Mouse (Mus musculus) erythroblast, embryonic 14.5 days (primary cell): Measurements from ENCODE around the gene G6pc3. TPM values are rescaled to one million over a fixed set of nuclear protein-coding genes. Genes with fewer than 3 reads are reported as not detected.

Experiments used
- H3K27me3 ChIP-seq: 2 replicates; pipeline ENCODE4 v1.6.1; 2012; ENCODE audit warnings: inconsistent platforms; ENCODE audit not compliant: control insufficient read depth
- H3K36me3 ChIP-seq: 2 replicates; pipeline ENCODE4 v1.6.1; 2012; ENCODE audit warnings: mild to moderate bottlenecking, inconsistent platforms; ENCODE audit not compliant: control insufficient read depth
- H3K4me1 ChIP-seq: 2 replicates; pipeline ENCODE4 v1.6.1; 2012; ENCODE audit warnings: inconsistent platforms; ENCODE audit not compliant: control insufficient read depth
- H3K4me3 ChIP-seq: replicated peaks from 2 replicates; pipeline ENCODE3; 2012; ENCODE audit warnings: moderate library complexity, mild to moderate bottlenecking, inconsistent platforms
- H3K9me3 ChIP-seq: 2 replicates; pipeline ENCODE4 v1.6.1; 2012; ENCODE audit warnings: low read length, inconsistent platforms, mixed read lengths; ENCODE audit not compliant: control insufficient read depth
- GATA1 ChIP-seq: IDR thresholded peaks from 2 replicates; pipeline ENCODE4 v1.6.1; 2012; ENCODE audit warnings: low read length, inconsistent platforms, mixed read lengths
- TAL1 ChIP-seq: IDR thresholded peaks from 3 replicates; pipeline ENCODE4 v1.6.1; 2012; ENCODE audit warnings: low read length, inconsistent platforms, mixed read lengths
- polyA plus RNA-seq: library from polyadenylated mRNA; stranded (reverse); fragments of >175 nt; gene quantifications from 2 replicates; pipeline ENCODE4 v1.2.3, GENCODE M21; 2012

G6pc3 gene
- polyA plus RNA-seq, 1 experiment, result 0.50 TPM

GRCm38 (mm10) chr11:102221243-102221953 is 32.0 kb downstream of the G6pc3 start:
- no peaks in the 10 kb centered on the region for H3K36me3 ChIP-seq
- peaks cover 47% of the 10 kb centered on the region for H3K4me1 ChIP-seq
- no peak for TF ChIP-seq TAL1
- no peak for TF ChIP-seq GATA1
- H3K4me3 ChIP-seq, result no peak overlapping the region
- peaks cover 46% of the 10 kb centered on the region for H3K27me3 ChIP-seq
- H3K9me3 ChIP-seq, result no peaks in the 10 kb centered on the region

DNA sequence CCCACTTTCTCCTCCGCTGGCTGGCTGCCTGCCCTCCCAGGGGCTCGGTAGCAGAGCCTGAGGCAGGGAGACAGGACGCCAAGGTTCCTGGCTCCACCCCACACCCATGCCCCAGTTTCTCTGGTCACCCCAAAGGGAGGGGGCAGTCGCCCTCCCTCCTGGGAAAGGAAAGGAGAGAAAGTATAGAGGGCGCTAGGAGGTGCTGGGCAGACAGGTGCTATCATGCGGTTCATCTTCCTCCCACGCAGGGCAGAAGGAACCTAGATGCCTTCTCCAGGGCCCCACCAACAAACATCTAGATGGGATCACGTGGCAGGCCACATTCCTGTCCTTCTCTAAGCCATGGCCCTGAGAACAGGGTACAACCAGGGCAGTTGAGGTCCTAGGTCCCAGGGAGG is 32.5 kb downstream of the G6pc3 start:
- Histone ChIP-seq H3K4me3 (no peak overlapping the region), H3K4me1 (peaks cover 47% of the 10 kb centered on the region), H3K36me3 (no peaks in the 10 kb centered on the region), H3K9me3 (no peaks in the 10 kb centered on the region), H3K27me3 (peaks cover 52% of the 10 kb centered on the region)
- TF ChIP-seq GATA1 (no peak), TAL1 (no peak)

DNA sequence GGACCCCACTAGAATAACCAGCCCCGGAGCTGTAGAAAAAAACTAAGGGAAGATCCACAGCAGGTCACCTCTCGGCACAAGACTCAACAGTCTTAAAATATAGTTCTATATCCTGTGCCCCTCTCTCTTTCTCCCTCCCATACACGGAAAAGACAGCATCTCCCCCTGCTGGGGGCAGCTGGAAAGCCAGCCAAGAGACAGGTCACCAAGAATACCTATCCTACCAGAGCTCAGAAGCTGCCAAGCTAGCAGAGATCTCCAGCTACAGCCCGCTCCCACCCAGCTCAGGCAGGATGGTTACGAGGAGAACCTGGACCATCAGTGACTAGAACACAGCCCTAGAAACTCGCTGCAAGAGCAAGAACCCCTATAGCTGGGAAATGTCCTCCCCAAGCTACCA is 33.7 kb downstream of the G6pc3 start:
- Histone ChIP-seq H3K27me3 (peaks cover 57% of the 10 kb centered on the region), H3K4me1 (peaks cover 50% of the 10 kb centered on the region), H3K36me3 (no peaks in the 10 kb centered on the region), H3K4me3 (no peak overlapping the region), H3K9me3 (no peaks in the 10 kb centered on the region)
- TF ChIP-seq GATA1 (no peak), TAL1 (no peak)

DNA sequence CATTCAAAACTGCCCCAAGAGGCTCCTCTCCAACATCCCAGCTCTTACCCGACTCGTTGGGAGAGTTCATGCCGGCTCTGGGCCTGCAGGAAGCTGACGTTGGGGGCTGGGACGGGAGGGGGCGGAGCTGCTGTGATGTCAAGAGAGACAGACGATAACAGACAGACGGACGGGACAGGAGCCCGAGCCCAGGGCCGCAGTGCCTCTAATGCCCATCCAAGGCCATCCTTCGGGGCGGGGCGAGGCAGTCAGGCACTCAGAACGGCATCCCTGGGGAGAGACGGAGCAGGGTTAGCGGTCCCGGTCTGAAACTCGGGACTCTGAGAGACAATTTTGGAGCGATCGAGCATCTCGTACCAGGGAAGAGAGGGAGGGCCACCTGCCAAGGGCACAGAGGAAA is 35.3 kb downstream of the G6pc3 start:
- Histone ChIP-seq H3K36me3 (no peaks in the 10 kb centered on the region), H3K4me1 (peaks cover 50% of the 10 kb centered on the region), H3K27me3 (peaks cover 68% of the 10 kb centered on the region), H3K9me3 (no peaks in the 10 kb centered on the region), H3K4me3 (peak overlapping the region; percentile 8)
- no peak for TF ChIP-seq TAL1
- no peak for TF ChIP-seq GATA1

DNA sequence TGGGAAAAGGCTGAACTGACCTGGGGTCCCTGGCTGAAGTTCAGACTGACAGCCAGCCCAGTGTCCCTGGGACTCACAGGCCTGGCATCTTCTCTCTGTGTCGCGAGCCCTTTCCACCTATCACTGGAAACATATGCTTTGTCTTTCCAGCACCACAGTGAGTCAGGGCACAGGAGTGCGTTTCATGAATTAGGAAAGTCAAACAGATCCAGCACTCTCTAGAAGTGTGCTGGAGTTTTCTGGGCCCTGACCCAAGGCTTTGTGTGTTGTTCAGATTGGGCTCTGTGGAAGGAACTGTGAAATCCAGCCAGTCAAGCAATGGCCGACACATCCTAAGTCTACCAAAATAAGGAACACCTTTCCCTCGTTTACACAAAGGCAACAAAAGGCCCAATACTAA is 35.8 kb downstream of the G6pc3 start:
- H3K4me3 ChIP-seq, result no peak overlapping the region

GRCm38 (mm10) chr11:102226067-102226978 is 36.9 kb downstream of the G6pc3 start:
- H3K4me3 ChIP-seq, result no peak overlapping the region
- peaks cover 51% of the 10 kb centered on the region for H3K4me1 ChIP-seq
- H3K9me3 ChIP-seq, result no peaks in the 10 kb centered on the region
- peaks cover 82% of the 10 kb centered on the region for H3K27me3 ChIP-seq
- no peak for TF ChIP-seq TAL1
- no peak for TF ChIP-seq GATA1
- H3K36me3 ChIP-seq, result no peaks in the 10 kb centered on the region

More for the DNA sequence above, 35.8 kb downstream of the G6pc3 start:
- no peak for TF ChIP-seq TAL1
- no peak for TF ChIP-seq GATA1
- H3K27me3 ChIP-seq, result peaks cover 72% of the 10 kb centered on the region
- H3K4me1 ChIP-seq, result peaks cover 47% of the 10 kb centered on the region
- no peaks in the 10 kb centered on the region for H3K9me3 ChIP-seq
- H3K36me3 ChIP-seq, result no peaks in the 10 kb centered on the region

DNA sequence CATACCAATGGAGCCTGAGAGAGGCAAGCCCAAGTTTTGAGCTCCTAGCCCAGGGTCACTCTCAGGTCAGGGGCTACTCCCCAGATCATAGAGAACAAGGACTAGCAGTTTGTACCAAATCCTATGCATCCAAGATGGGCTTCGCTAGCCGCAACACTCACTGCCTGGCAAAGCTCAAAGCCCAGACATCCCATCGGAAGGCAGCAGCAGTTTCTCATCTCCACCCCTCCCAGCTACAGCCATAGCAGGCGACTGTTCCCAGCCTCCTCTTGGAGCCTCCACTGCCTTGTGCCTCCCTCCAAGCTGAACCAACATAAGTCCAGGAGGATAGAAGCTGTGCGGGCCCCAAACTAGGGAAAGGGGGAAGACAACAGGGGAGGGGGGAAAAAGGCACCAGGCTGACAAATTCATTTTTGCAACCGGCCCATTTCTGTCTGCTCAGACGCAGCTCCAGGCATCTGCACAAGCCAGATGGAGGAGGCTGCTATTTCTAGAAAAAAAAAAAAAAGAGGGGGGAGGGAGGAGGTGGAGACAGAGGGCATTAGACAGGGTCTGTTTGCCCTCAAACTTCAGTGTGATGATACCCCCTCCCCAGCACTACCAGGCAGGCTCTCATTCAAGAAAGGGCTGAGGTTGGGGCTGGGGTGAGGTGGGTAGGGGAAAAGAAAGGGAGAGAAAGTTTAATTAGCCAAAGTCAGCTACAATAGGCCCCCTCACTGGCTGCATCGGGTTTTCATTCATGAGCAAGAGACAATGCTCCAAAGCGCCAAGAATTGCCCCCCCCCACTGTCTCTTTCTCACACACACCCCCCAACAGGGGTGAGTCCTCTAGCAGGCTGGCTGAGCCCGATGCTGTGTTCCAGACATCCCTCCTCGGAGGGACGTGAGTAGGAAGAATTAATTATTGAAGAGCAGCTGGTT is 38.1 kb downstream of the G6pc3 start:
- no peak for TF ChIP-seq TAL1
- no peak for TF ChIP-seq GATA1
- Histone ChIP-seq H3K36me3 (no peaks in the 10 kb centered on the region), H3K9me3 (no peaks in the 10 kb centered on the region), H3K27me3 (peaks cover 80% of the 10 kb centered on the region), H3K4me1 (peaks cover 51% of the 10 kb centered on the region), H3K4me3 (peak overlapping the region; percentile 36)

DNA sequence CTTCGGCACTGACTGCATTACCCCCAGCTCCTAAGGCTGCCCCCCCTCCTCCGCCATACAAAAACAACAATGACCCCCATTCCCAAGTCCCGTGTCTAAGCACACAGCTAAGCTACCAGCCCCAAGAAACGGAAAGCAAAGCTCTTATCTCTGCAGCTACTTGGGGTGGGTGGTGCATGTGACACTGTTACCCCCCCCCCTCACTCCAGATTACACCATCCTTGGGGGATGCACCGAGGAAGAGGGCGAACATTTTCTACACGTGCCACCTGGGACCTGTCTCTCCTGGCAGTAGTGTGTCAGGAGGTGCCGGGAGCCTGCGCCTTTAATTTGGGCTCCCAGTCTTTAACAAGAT is 38.7 kb downstream of the G6pc3 start:
- no peaks in the 10 kb centered on the region for H3K9me3 ChIP-seq
- no peaks in the 10 kb centered on the region for H3K36me3 ChIP-seq
- TF ChIP-seq GATA1, result no peak
- H3K27me3 ChIP-seq, result peaks cover 86% of the 10 kb centered on the region
- peak overlapping the region; percentile 36 for H3K4me3 ChIP-seq
- H3K4me1 ChIP-seq, result peaks cover 51% of the 10 kb centered on the region
